Mouse (Mus musculus) liver, embryonic 14.5 days (tissue): ENCODE measurements around the gene Ctu1. TPM values are rescaled to one million over a fixed set of nuclear protein-coding genes. Genes with fewer than 3 reads are reported as not detected.
"Not testable (repeated sequence)": the region's sequence is repeated elsewhere in the genome, so short reads cannot be mapped to it uniquely, and the experiment has no call there.

Experiments
- ATAC-seq: fragments of 200-750 bp; cut with Nextera tagmentation; 2 replicates; pipeline ENCODE4 v1.8.0; 2017; ENCODE audit warnings: moderate number of reproducible peaks, mild to moderate bottlenecking, moderate library complexity; ENCODE audit not compliant: insufficient read depth
- DNase-seq, 3 experiments: peaks; one replicate each; pipeline ENCODE4 v3.0.0-alpha.2; 2012 to 2013; ENCODE audit warnings: low read depth in 3 of 3, low spot score in 3 of 3
- H3K27ac ChIP-seq: fragments of 300-500 bp; sonication (generic); 2 replicates; pipeline ENCODE4 v1.5.1; 2014; ENCODE audit warnings: moderate library complexity, mild to moderate bottlenecking, control low read depth, inconsistent platforms
- H3K27me3 ChIP-seq: fragments of 300-500 bp; sonication (generic); 2 replicates; pipeline ENCODE4 v1.6.1; 2014; ENCODE audit warnings: mild to moderate bottlenecking, low read length, moderate library complexity; ENCODE audit not compliant: control insufficient read depth, insufficient read depth
- H3K36me3 ChIP-seq: fragments of 300-500 bp; sonication (generic); replicated peaks from 2 replicates; pipeline ENCODE4 v1.6.1; 2014; ENCODE audit warnings: low read depth; ENCODE audit not compliant: control insufficient read depth, insufficient read depth
- H3K4me1 ChIP-seq, 2 experiments: fragments of 200-500 bp in 1 of 2; fragments of 300-500 bp in 1 of 2; sonication (generic) in 1 of 2; replicated peaks; 2 replicates each; pipeline ENCODE4 v1.6.1; 2012 to 2014; ENCODE audit warnings: antibody characterized with exemption in 1 of 2, inconsistent platforms in 1 of 2, low read length in 1 of 2; ENCODE audit not compliant: control insufficient read depth in 2 of 2, insufficient read depth in 2 of 2
- H3K4me2 ChIP-seq: fragments of 300-500 bp; sonication (generic); 2 replicates; pipeline ENCODE4 v1.6.1; 2014; ENCODE audit warnings: low read depth, mild to moderate bottlenecking, control low read depth, moderate library complexity
- H3K4me3 ChIP-seq, 2 experiments: fragments of 200-500 bp in 1 of 2; fragments of 300-500 bp in 1 of 2; sonication (generic) in 1 of 2; 2 replicates each; pipeline ENCODE4 v1.5.1; 2012 to 2014; ENCODE audit warnings: low read depth in 2 of 2, low read length in 2 of 2, mild to moderate bottlenecking in 2 of 2, control low read depth in 1 of 2, inconsistent platforms in 1 of 2, moderate library complexity in 1 of 2; ENCODE audit not compliant: insufficient read depth in 1 of 2
- H3K9ac ChIP-seq: fragments of 300-500 bp; sonication (generic); replicated peaks from 2 replicates; pipeline ENCODE4 v1.6.1; 2014; ENCODE audit warnings: mild to moderate bottlenecking, control low read depth, moderate library complexity
- H3K9me3 ChIP-seq: fragments of 300-500 bp; sonication (generic); 2 replicates; pipeline ENCODE4 v1.6.1; 2016; ENCODE audit warnings: low read length, mixed read lengths; ENCODE audit not compliant: control insufficient read depth
- CTCF ChIP-seq: IDR thresholded peaks from 2 replicates; pipeline ENCODE4 v1.5.1; 2016; ENCODE audit warnings: antibody characterized with exemption, low read depth, control low read depth
- EP300 ChIP-seq: IDR thresholded peaks from 2 replicates; pipeline ENCODE4 v1.6.1; 2016; ENCODE audit warnings: antibody characterized with exemption, low read depth
- WGBS: fragments of 180-500 bp; shearing (Covaris S2); extraction: QIAGEN DNeasy Blood & Tissue Kit; methylation state at CpG from one replicate; pipeline ENCODE4 v1.1.7; 2014; ENCODE audit not compliant: insufficient replicate concordance; 5-methylcytosine and 5-hydroxymethylcytosine counted together
- polyA plus RNA-seq, 2 experiments: library from polyadenylated mRNA; depleted of rRNA in 1 of 2; stranded (reverse) in 1 of 2; unstranded in 1 of 2; fragments of >200 nt; fragmentation: Nextera tagmentation in 1 of 2; extraction: Ambion mirVana in 1 of 2; gene quantifications; 2 replicates each; pipeline versions ENCODE4 v1.2.1 to v1.2.3; 2012 to 2014

Gene Ctu1
- polyA plus RNA-seq, 2 experiments = 2.2 to 3.1 TPM

- ATAC-seq (no peak), DNase-seq (no peak)
- Histone ChIP-seq H3K9ac (no peak overlapping the region), H3K36me3 (no peaks in the 10 kb centered on the region), H3K9me3 (no peaks in the 10 kb centered on the region), H3K4me3 (no peak overlapping the region), H3K4me1 (no peaks in the 10 kb centered on the region), H3K4me2 (no peak overlapping the region), H3K27me3 (no peaks in the 10 kb centered on the region), H3K27ac (no peak overlapping the region)
- 61% methylated on average over 1 of the region's 1 CpGs for whole genome bisulfite sequencing
- TF ChIP-seq EP300 (no peak), CTCF (no peak)
Observed at GRCm38 (mm10) chr7:43662804-43663203, 9.0 kb upstream of the Ctu1 start.

- not testable (repeated sequence) for DNase-seq, H3K9me3 ChIP-seq, H3K27me3 ChIP-seq, H3K4me3 ChIP-seq, H3K9ac ChIP-seq, H3K36me3 ChIP-seq, H3K4me2 ChIP-seq, H3K27ac ChIP-seq, H3K4me1 ChIP-seq, ATAC-seq
- WGBS = 60% methylated on average over 4 of the region's 4 CpGs
Observed at GRCm38 (mm10) chr7:43667221-43667620, 4.6 kb upstream of the Ctu1 start.

- WGBS = 9% methylated on average over 3 of the region's 3 CpGs
- TF ChIP-seq CTCF (peak; percentile 45), EP300 (no peak)
- no peak for ATAC-seq
- H3K9me3 ChIP-seq = no peaks in the 10 kb centered on the region
- no peak overlapping the region for H3K4me2 ChIP-seq
- no peak overlapping the region for H3K9ac ChIP-seq
- H3K4me1 ChIP-seq = peaks cover 0 to 16% of the 10 kb centered on the region in 2 experiments; a peak in 2 of 4 replicates
- DNase-seq = no peak
- H3K27ac ChIP-seq = no peak overlapping the region
- H3K4me3 ChIP-seq = no peak overlapping the region
- H3K36me3 ChIP-seq = no peaks in the 10 kb centered on the region
- no peaks in the 10 kb centered on the region for H3K27me3 ChIP-seq
Observed at GRCm38 (mm10) chr7:43668582-43668981, 3.2 kb upstream of the Ctu1 start.

GRCm38 (mm10) chr7:43671064-43671808 lies 580 bp upstream of the Ctu1 start:
- no peak for TF ChIP-seq CTCF
- no peak for TF ChIP-seq EP300
- WGBS = 57% methylated on average over 11 of the region's 11 CpGs
- DNase-seq (no peak), ATAC-seq (peak; percentile 33)
- no peaks in the 10 kb centered on the region for H3K9me3 ChIP-seq
- H3K4me3 ChIP-seq = peak overlapping the region; percentile 74 to 99
- H3K27ac ChIP-seq = no peak overlapping the region
- peak overlapping the region; percentile 85 for H3K4me2 ChIP-seq
- H3K4me1 ChIP-seq = peaks cover 0 to 16% of the 10 kb centered on the region in 2 experiments; a peak in 2 of 4 replicates
- no peaks in the 10 kb centered on the region for H3K36me3 ChIP-seq
- peak overlapping the region; percentile 81 for H3K9ac ChIP-seq
- no peaks in the 10 kb centered on the region for H3K27me3 ChIP-seq

GRCm38 (mm10) chr7:43672581-43673260 lies 905 bp downstream of the Ctu1 start:
- 21% methylated on average over 10 of the region's 10 CpGs for WGBS
- H3K9ac ChIP-seq = peak overlapping the region; percentile 81
- H3K4me3 ChIP-seq = peak overlapping the region; percentile 74 to 99
- no peak for DNase-seq
- peak overlapping the region; percentile 85 for H3K4me2 ChIP-seq
- peaks cover 0 to 16% of the 10 kb centered on the region in 2 experiments; a peak in 2 of 4 replicates for H3K4me1 ChIP-seq
- no peaks in the 10 kb centered on the region for H3K9me3 ChIP-seq
- no peak overlapping the region for H3K27ac ChIP-seq
- TF ChIP-seq CTCF (no peak), EP300 (no peak)
- peaks cover 4% of the 10 kb centered on the region for H3K36me3 ChIP-seq
- no peaks in the 10 kb centered on the region for H3K27me3 ChIP-seq
- no peak for ATAC-seq
